Mouse (Mus musculus): ENCODE measurements around the gene Vwf.
A peak's percentile ranks its signal among the peaks of the same experiment; 100 is the strongest.

Vwf gene

GRCm38 (mm10) chr6:125589075-125589474 lies 42.5 kb downstream of the Vwf start:
- no peak for DNase-seq

- no peak for DNase-seq
Measured at GRCm38 (mm10) chr6:125590056-125590455, 43.5 kb downstream of the Vwf start.

GRCm38 (mm10) chr6:125590471-125590870 lies 43.9 kb downstream of the Vwf start:
- no peak for DNase-seq

- DNase-seq: no peak
Measured at GRCm38 (mm10) chr6:125591652-125592385, 45.2 kb downstream of the Vwf start.

- DNase-seq: no peak
Measured at GRCm38 (mm10) chr6:125592536-125592935, 46.0 kb downstream of the Vwf start.

- DNase-seq: no peak
Measured at GRCm38 (mm10) chr6:125594311-125594710, 47.7 kb downstream of the Vwf start.

GRCm38 (mm10) chr6:125594825-125595224 lies 48.3 kb downstream of the Vwf start:
- DNase-seq: no peak

GRCm38 (mm10) chr6:125596701-125597318 lies 50.2 kb downstream of the Vwf start:
- no peak for DNase-seq

GRCm38 (mm10) chr6:125597716-125598115 lies 51.1 kb downstream of the Vwf start:
- DNase-seq: no peak

- peak; percentile 44 for DNase-seq
Measured at GRCm38 (mm10) chr6:125600036-125600558, 53.5 kb downstream of the Vwf start.

- no peak for DNase-seq
Measured at GRCm38 (mm10) chr6:125600669-125601068, 54.1 kb downstream of the Vwf start.

GRCm38 (mm10) chr6:125601190-125601589 lies 54.6 kb downstream of the Vwf start:
- no peak for DNase-seq

- DNase-seq: no peak
Measured at GRCm38 (mm10) chr6:125601748-125602147, 55.2 kb downstream of the Vwf start.

GRCm38 (mm10) chr6:125602354-125602753 lies 55.8 kb downstream of the Vwf start:
- no peak for DNase-seq

- peak; percentile 29 for DNase-seq
Measured at GRCm38 (mm10) chr6:125603234-125603633, 56.7 kb downstream of the Vwf start.

GRCm38 (mm10) chr6:125603678-125604462 lies 57.3 kb downstream of the Vwf start:
- DNase-seq: no peak

GRCm38 (mm10) chr6:125604463-125605191 lies 58.1 kb downstream of the Vwf start:
- peak; percentile 16 for DNase-seq

GRCm38 (mm10) chr6:125609025-125609424 lies 62.5 kb downstream of the Vwf start:
- DNase-seq: no peak

GRCm38 (mm10) chr6:125617855-125618254 lies 71.3 kb downstream of the Vwf start:
- no peak for DNase-seq

- DNase-seq: no peak
Measured at GRCm38 (mm10) chr6:125620764-125621163, 74.2 kb downstream of the Vwf start.

- no peak for DNase-seq
Measured at GRCm38 (mm10) chr6:125622434-125622833, 75.9 kb downstream of the Vwf start.

GRCm38 (mm10) chr6:125640486-125640885 lies 93.9 kb downstream of the Vwf start:
- DNase-seq: no peak

- DNase-seq: no peak
Measured at GRCm38 (mm10) chr6:125641146-125641545, 94.6 kb downstream of the Vwf start.

Measured in cerebellum, adult 11-12 months (tissue).